Mouse (Mus musculus) embryo, embryonic 10 days (tissue): ENCODE measurements at regions not wholly inside any gene's neighbourhood (a gene's known extent, or its start where the extent isn't known, plus 50 kb on each side); places are given as distances from the start of the nearest gene placed in this dataset.

Experiments used
- DNase-seq: peaks from one replicate; pipeline ENCODE4 v3.0.0-alpha.2; 2015; ENCODE audit warnings: low spot score

GRCm38 (mm10) chr5:47693478-47693877, 289.5 kb upstream of the Slit2 start:
- peak; percentile 7 for DNase-seq

- DNase-seq = no peak
Observed at GRCm38 (mm10) chr5:47693921-47694320, 289.0 kb upstream of the Slit2 start.

GRCm38 (mm10) chr5:47694630-47695029, 288.3 kb upstream of the Slit2 start:
- DNase-seq = no peak

GRCm38 (mm10) chr5:47711553-47711952, 271.4 kb upstream of the Slit2 start:
- DNase-seq = no peak

GRCm38 (mm10) chr5:47714333-47714732, 268.6 kb upstream of the Slit2 start:
- DNase-seq = no peak

- no peak for DNase-seq
Observed at GRCm38 (mm10) chr5:47724911-47725310, 258.0 kb upstream of the Slit2 start.

GRCm38 (mm10) chr5:47742727-47743126, 240.2 kb upstream of the Slit2 start:
- DNase-seq = no peak

- DNase-seq = no peak
Observed at GRCm38 (mm10) chr5:47745177-47745576, 237.8 kb upstream of the Slit2 start.

- no peak for DNase-seq
Observed at GRCm38 (mm10) chr5:47751907-47752306, 231.0 kb upstream of the Slit2 start.

GRCm38 (mm10) chr5:47772642-47773353, 210.1 kb upstream of the Slit2 start:
- peak; percentile 4 for DNase-seq

- no peak for DNase-seq
Observed at GRCm38 (mm10) chr5:47773354-47773743, 209.6 kb upstream of the Slit2 start.

GRCm38 (mm10) chr5:47780861-47781260, 202.1 kb upstream of the Slit2 start:
- no peak for DNase-seq

- no peak for DNase-seq
Observed at GRCm38 (mm10) chr5:47781608-47782007, 201.3 kb upstream of the Slit2 start.

- no peak for DNase-seq
Observed at GRCm38 (mm10) chr5:47794639-47795272, 188.2 kb upstream of the Slit2 start.

GRCm38 (mm10) chr5:47795273-47795672, 187.7 kb upstream of the Slit2 start:
- DNase-seq = no peak

GRCm38 (mm10) chr5:47820936-47821335, 162.0 kb upstream of the Slit2 start:
- DNase-seq = no peak

- no peak for DNase-seq
Observed at GRCm38 (mm10) chr5:47837998-47838397, 144.9 kb upstream of the Slit2 start.

- DNase-seq = peak; percentile 18
Observed at GRCm38 (mm10) chr5:47869701-47870100, 113.2 kb upstream of the Slit2 start.
